Mouse (Mus musculus) brown adipose tissue, adult 24 weeks (tissue): ENCODE data around the gene Gm20834. TPM values are rescaled to one million over a fixed set of nuclear protein-coding genes. Genes with fewer than 3 reads are reported as not detected.
"Not testable (repeated sequence)": the region's sequence is repeated elsewhere in the genome, so short reads cannot be mapped to it uniquely, and the experiment has no call there.

Experiments
- H3K27ac ChIP-seq: fragments of 200-500 bp; replicated peaks from 2 replicates; pipeline ENCODE4 v1.5.1; 2012; ENCODE audit warnings: low read depth, mild to moderate bottlenecking, low read length
- H3K4me1 ChIP-seq: fragments of 200-500 bp; 2 replicates; pipeline ENCODE4 v1.6.1; 2012; ENCODE audit warnings: low read length, mixed read lengths; ENCODE audit not compliant: control insufficient read depth, insufficient read depth, insufficient read length
- H3K4me3 ChIP-seq: fragments of 200-500 bp; 2 replicates; pipeline ENCODE4 v1.5.1; 2012; ENCODE audit warnings: low read depth, mild to moderate bottlenecking, low read length, moderate library complexity; ENCODE audit not compliant: insufficient read depth
- polyA plus RNA-seq: library from polyadenylated mRNA; stranded (reverse); fragments of >200 nt; gene quantifications from 2 replicates; pipeline ENCODE4 v1.2.4, GENCODE M21; 2012; ENCODE audit not compliant: missing spikeins, insufficient read depth, insufficient read length

Gene Gm20834
- not detected in 2 replicates for polyA plus RNA-seq

DNA sequence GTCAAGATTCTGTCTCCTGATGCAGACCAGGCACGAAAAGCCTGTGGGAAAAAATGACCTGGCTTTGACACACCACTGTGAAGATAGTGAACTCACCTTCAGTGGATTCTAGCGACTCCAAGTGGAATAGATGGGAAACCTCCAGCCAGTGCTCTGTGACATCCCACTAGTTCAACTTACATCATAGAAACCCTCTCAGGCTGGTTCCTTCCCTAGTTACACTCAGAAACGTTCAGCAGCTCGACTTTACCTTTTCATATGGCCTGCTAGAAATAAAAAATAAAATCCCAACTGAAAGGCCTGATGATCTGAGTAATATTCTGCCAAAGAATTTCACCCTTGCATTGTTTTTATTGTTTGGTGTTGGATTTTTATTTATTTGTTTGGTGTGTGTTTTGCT lies at the start of gene Gm20834:
Gm20834 (minus strand) TSS at position 101 of the 400 bp plus-strand sequence.
- not testable (repeated sequence) for H3K4me3 ChIP-seq, H3K27ac ChIP-seq, H3K4me1 ChIP-seq

Other genes with a start within 250 kb of the Gm20834 start
- gene Gm21310, start 177.4 kb downstream of the Gm20834 start, polyA plus RNA-seq, result not detected in 2 replicates
- gene Gm28510, start 88.1 kb upstream of the Gm20834 start, polyA plus RNA-seq, result not detected in 2 replicates
- not detected in 2 replicates for gene Gm20737, start 211.5 kb upstream of the Gm20834 start, polyA plus RNA-seq
- not detected in 2 replicates for gene Gm21775, start 228.9 kb upstream of the Gm20834 start, polyA plus RNA-seq